Comparison of ENCODE assay signal across 25 mouse cellular contexts in genomic region chr13:98956209-98956608, GRCm38 (mm10). TPM values are rescaled to one million over a fixed set of nuclear protein-coding genes. Genes with fewer than 3 reads are reported as not detected.
DNase-seq lines count a peak whose midpoint lies in the region; ATAC-seq and TF ChIP-seq lines count a peak whose summit lies in the region.
"Had no signal": no experiment of that assay in that cellular context is flagged by ENCODE, and none has a peak within 500 bp of the region (broad histone marks: within the 10 kb centered on the region; RNA-seq: fewer than 3 reads in every experiment).

No protein-coding gene starts in this region.

- no peaks in the 10 kb centered on the region for H3K9me3 ChIP-seq in heart, embryonic 10.5 days
- H3K9me3 ChIP-seq in liver, postnatal 0 days (ENCODE audit: low read length) = no peaks in the 10 kb centered on the region
- H3K9me3 ChIP-seq in liver, embryonic 12.5 days (replicated peaks) = no peaks in the 10 kb centered on the region
- no peaks in the 10 kb centered on the region for H3K9me3 ChIP-seq in forebrain, embryonic 12.5 days
- H3K9me3 ChIP-seq: embryonic facial prominence, embryonic 13.5 days; forebrain, embryonic 13.5 days; hindbrain, embryonic 12.5 days had no signal

- peak; percentile 10 for DNase-seq in heart, adult 11 months
- DNase-seq in heart, embryonic 10.5 days (ENCODE audit: low spot score) = no peak
- DNase-seq in liver, postnatal 0 days = no peak
- no peak for DNase-seq in right cerebral cortex, postnatal 4 days
- DNase-seq: adrenal gland, postnatal 14 days; cerebellum, adult 18-20 months; cerebellum, adult 9-11 months; cerebellum, postnatal 36 days; forebrain, postnatal 0 days; gastrocnemius, postnatal 14 days; heart, postnatal 10 days; heart, postnatal 4 days had no signal

- no peaks in the 10 kb centered on the region for H3K27me3 ChIP-seq in heart, embryonic 10.5 days (ENCODE audit: insufficient read depth, poor library complexity, severe bottlenecking)
- no peaks in the 10 kb centered on the region for H3K27me3 ChIP-seq in liver, postnatal 0 days (ENCODE audit: insufficient read depth, low read length)
- H3K27me3 ChIP-seq in liver, embryonic 12.5 days (replicated peaks) = no peaks in the 10 kb centered on the region
- no peaks in the 10 kb centered on the region for H3K27me3 ChIP-seq in forebrain, embryonic 12.5 days
- H3K27me3 ChIP-seq: embryonic facial prominence, embryonic 13.5 days; forebrain, embryonic 13.5 days; hindbrain, embryonic 12.5 days; Patski had no signal

- no peak overlapping the region; the same call in 1 of the 2 replicates for H3K9ac ChIP-seq in liver, postnatal 0 days (replicated peaks)
- no peak overlapping the region for H3K9ac ChIP-seq in liver, embryonic 12.5 days
- no peak overlapping the region for H3K9ac ChIP-seq in forebrain, embryonic 12.5 days
- H3K9ac ChIP-seq: embryonic facial prominence, embryonic 13.5 days; forebrain, embryonic 13.5 days; forebrain, postnatal 0 days; hindbrain, embryonic 12.5 days had no signal

- peak overlapping the region; percentile 53 for H3K4me2 ChIP-seq in liver, postnatal 0 days (ENCODE audit: low read depth, low read length)
- H3K4me2 ChIP-seq in liver, embryonic 12.5 days = no peak overlapping the region
- no peak overlapping the region for H3K4me2 ChIP-seq in forebrain, embryonic 12.5 days
- H3K4me2 ChIP-seq: embryonic facial prominence, embryonic 13.5 days; forebrain, embryonic 13.5 days; hindbrain, embryonic 12.5 days had no signal

- no peak for TF ChIP-seq EP300 in liver, postnatal 0 days (IDR thresholded peaks at IDR 0.05; ENCODE audit: low read depth)

- ATAC-seq in liver, postnatal 0 days = no peak
- ATAC-seq in liver, embryonic 12.5 days = no peak
- peak; percentile 69; the same call in 1 of the 2 replicates for ATAC-seq in monocyte, adult 5-6 weeks (replicated peaks; ENCODE audit: insufficient number of reproducible peaks, low FRiP score, low TSS enrichment, poor library complexity, severe bottlenecking)
- no peak for ATAC-seq in forebrain, embryonic 12.5 days (ENCODE audit: low FRiP score)
- ATAC-seq: activated CD4-positive, CD25-positive, alpha-beta regulatory T cell, adult 4 months; forebrain, embryonic 13.5 days; forebrain, postnatal 0 days; hindbrain, embryonic 16.5 days; Patski had no signal

- TF ChIP-seq CTCF in liver, postnatal 0 days (IDR thresholded peaks at IDR 0.05; ENCODE audit: low read depth) = no peak

- 69% methylated on average over 2 of the region's 2 CpGs for WGBS in heart, embryonic 10.5 days
- WGBS in liver, postnatal 0 days (ENCODE audit: insufficient replicate concordance) = 37% methylated on average over 2 of the region's 2 CpGs
- 56% methylated on average over 2 of the region's 2 CpGs for WGBS in liver, embryonic 12.5 days (ENCODE audit: insufficient replicate concordance)
- 86% methylated on average over 2 of the region's 2 CpGs for WGBS in forebrain, embryonic 12.5 days

- peaks cover 7% of the 10 kb centered on the region; the same call in 1 of the 2 replicates for H3K4me1 ChIP-seq in heart, embryonic 10.5 days
- peaks cover 18% of the 10 kb centered on the region for H3K4me1 ChIP-seq in liver, postnatal 0 days (ENCODE audit: insufficient read depth)
- peaks cover 8% of the 10 kb centered on the region for H3K4me1 ChIP-seq in liver, embryonic 12.5 days
- peaks cover 13% of the 10 kb centered on the region; the same call in 1 of the 2 replicates for H3K4me1 ChIP-seq in forebrain, embryonic 12.5 days
- H3K4me1 ChIP-seq: embryonic facial prominence, embryonic 13.5 days; forebrain, embryonic 13.5 days had no signal

- H3K4me3 ChIP-seq in heart, embryonic 10.5 days = no peak overlapping the region
- 0 out of 2 replicates have a peak overlapping the region, but pooled peaks have one; percentile 20 for H3K4me3 ChIP-seq in liver, postnatal 0 days (ENCODE audit: low read depth, low read length)
- H3K4me3 ChIP-seq in liver, embryonic 12.5 days = no peak overlapping the region
- no peak overlapping the region for H3K4me3 ChIP-seq in forebrain, embryonic 12.5 days (replicated peaks)
- H3K4me3 ChIP-seq: embryonic facial prominence, embryonic 13.5 days; forebrain, embryonic 13.5 days; hindbrain, embryonic 12.5 days had no signal

- no peak overlapping the region for H3K27ac ChIP-seq in heart, embryonic 10.5 days
- H3K27ac ChIP-seq in liver, postnatal 0 days (ENCODE audit: low read depth) = peak overlapping the region; percentile 93
- no peak overlapping the region for H3K27ac ChIP-seq in liver, embryonic 12.5 days
- no peak overlapping the region for H3K27ac ChIP-seq in forebrain, embryonic 12.5 days
- H3K27ac ChIP-seq: embryonic facial prominence, embryonic 13.5 days; forebrain, embryonic 13.5 days; hindbrain, embryonic 12.5 days had no signal

- no peaks in the 10 kb centered on the region for H3K36me3 ChIP-seq in heart, embryonic 10.5 days
- H3K36me3 ChIP-seq in liver, postnatal 0 days (replicated peaks; ENCODE audit: insufficient read depth, low read length) = no peaks in the 10 kb centered on the region
- H3K36me3 ChIP-seq in liver, embryonic 12.5 days = no peaks in the 10 kb centered on the region
- H3K36me3 ChIP-seq in forebrain, embryonic 12.5 days (replicated peaks) = no peaks in the 10 kb centered on the region
- H3K36me3 ChIP-seq: embryonic facial prominence, embryonic 13.5 days; hindbrain, embryonic 12.5 days had no signal

RNA-seq across cellular contexts. Expression of gene 1700024P04Rik, which starts 28.2 kb away (rescaled TPM):
- not detected in 2 replicates for polyA plus RNA-seq in heart, embryonic 10.5 days (2016; fragmentation: Nextera tagmentation; extraction: Ambion mirVana)
- not detected in 2 replicates for polyA plus RNA-seq in liver, postnatal 0 days (2015; fragmentation: Nextera tagmentation; extraction: Ambion mirVana)
- polyA plus RNA-seq in liver, embryonic 12.5 days (2016; fragmentation: Nextera tagmentation; extraction: Ambion mirVana) = not detected in 2 replicates
- not detected in 3 replicates for total RNA-seq in monocyte, adult 5-6 weeks (2017)
- polyA plus RNA-seq in forebrain, embryonic 12.5 days (2016; fragmentation: Nextera tagmentation; extraction: Ambion mirVana) = not detected in 2 replicates
- total RNA-seq: adrenal gland, adult 18-20 months; adrenal gland, postnatal 14 days; forebrain, postnatal 0 days; gastrocnemius, adult 18-20 months; gastrocnemius, postnatal 14 days; heart, postnatal 10 days; heart, postnatal 4 days had no signal
- polyA plus RNA-seq: activated CD4-positive, CD25-positive, alpha-beta regulatory T cell, adult 4 months; C2C12; embryonic facial prominence, embryonic 13.5 days; forebrain, embryonic 13.5 days; forebrain, postnatal 0 days; heart, embryonic 14.5 days; hindbrain, embryonic 12.5 days; hindbrain, embryonic 16.5 days; Patski had no signal

RNA-seq across cellular contexts. Expression of gene Tnpo1, which starts 30.0 kb away (rescaled TPM):
- 60.5 and 67.7 TPM in 2 replicates for polyA plus RNA-seq in heart, embryonic 10.5 days (2016; fragmentation: Nextera tagmentation; extraction: Ambion mirVana)
- 9.6 and 14.0 TPM in 2 replicates for polyA plus RNA-seq in liver, postnatal 0 days (2015; fragmentation: Nextera tagmentation; extraction: Ambion mirVana)
- polyA plus RNA-seq in liver, embryonic 12.5 days (2016; fragmentation: Nextera tagmentation; extraction: Ambion mirVana) = 34.8 and 36.8 TPM in 2 replicates
- total RNA-seq in monocyte, adult 5-6 weeks (2017) = 54.7 to 101 TPM (median 55.1 TPM) in 3 replicates
- 84.2 and 99.5 TPM in 2 replicates for polyA plus RNA-seq in forebrain, embryonic 12.5 days (2016; fragmentation: Nextera tagmentation; extraction: Ambion mirVana)
